Mouse (Mus musculus) left cerebral cortex, adult 18-20 months (tissue): Measurements from ENCODE around the gene Rab2b. TPM values are rescaled to one million over a fixed set of nuclear protein-coding genes. Genes with fewer than 3 reads are reported as not detected.

ENCODE experiments used
- DNase-seq, 2 experiments: peaks; one replicate each; pipeline ENCODE4 v3.0.0; 2021 to 2022; ENCODE audit warnings: low spot score in 2 of 2, mixed read lengths in 1 of 2
- total RNA-seq, 2 experiments: library from RNA; stranded (reverse); gene quantifications; 2 replicates each; pipeline ENCODE4 v1.2.3; 2021

Rab2b gene
- total RNA-seq, 2 experiments from 2014 or later: 34.0 to 36.3 TPM

DNA sequence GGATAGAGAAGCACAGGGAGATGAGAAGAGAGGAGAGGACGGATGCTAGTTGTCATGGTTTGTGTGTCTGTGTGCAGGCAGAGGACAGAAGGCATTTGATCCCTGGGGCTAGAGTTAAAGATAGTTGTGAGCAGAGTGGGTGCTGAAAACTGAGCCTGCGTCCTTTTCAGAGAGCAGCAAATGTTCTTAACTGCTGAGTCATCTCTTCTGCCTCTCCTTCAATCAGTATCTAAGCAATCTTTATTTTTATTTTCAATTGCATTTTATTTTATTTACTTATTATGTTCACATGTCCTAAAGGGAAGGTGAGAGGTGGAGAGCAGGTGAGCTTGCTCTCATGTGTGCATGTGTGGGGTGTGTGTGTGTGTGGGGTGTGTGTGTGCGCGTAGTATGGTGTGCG is 4.3 kb upstream of the Rab2b start:
- no peak for DNase-seq

- no peak for DNase-seq
Measured at GRCm38 (mm10) chr14:52279747-52280120, 389 bp upstream of the Rab2b start.

- no peak for DNase-seq
Measured at GRCm38 (mm10) chr14:52277210-52277609, 2.1 kb downstream of the Rab2b start.

GRCm38 (mm10) chr14:52272781-52273180 is 6.6 kb downstream of the Rab2b start:
- DNase-seq: no peak

GRCm38 (mm10) chr14:52257484-52258213 is 21.7 kb downstream of the Rab2b start, which contains the start of gene Chd8:
Chd8 (minus strand) TSS chr14:52257780.
- peak; percentile 95 to 98 for DNase-seq

GRCm38 (mm10) chr14:52256311-52257175 is 22.8 kb downstream of the Rab2b start:
- peak in 1 of 2 experiments; percentile 30 for DNase-seq

GRCm38 (mm10) chr14:52246129-52246528 is 33.2 kb downstream of the Rab2b start:
- no peak for DNase-seq

GRCm38 (mm10) chr14:52244690-52245042 is 34.7 kb downstream of the Rab2b start:
- no peak for DNase-seq

GRCm38 (mm10) chr14:52244041-52244689 is 35.2 kb downstream of the Rab2b start:
- peak; percentile 99 for DNase-seq

GRCm38 (mm10) chr14:52236216-52236615 is 43.1 kb downstream of the Rab2b start:
- no peak for DNase-seq

DNA sequence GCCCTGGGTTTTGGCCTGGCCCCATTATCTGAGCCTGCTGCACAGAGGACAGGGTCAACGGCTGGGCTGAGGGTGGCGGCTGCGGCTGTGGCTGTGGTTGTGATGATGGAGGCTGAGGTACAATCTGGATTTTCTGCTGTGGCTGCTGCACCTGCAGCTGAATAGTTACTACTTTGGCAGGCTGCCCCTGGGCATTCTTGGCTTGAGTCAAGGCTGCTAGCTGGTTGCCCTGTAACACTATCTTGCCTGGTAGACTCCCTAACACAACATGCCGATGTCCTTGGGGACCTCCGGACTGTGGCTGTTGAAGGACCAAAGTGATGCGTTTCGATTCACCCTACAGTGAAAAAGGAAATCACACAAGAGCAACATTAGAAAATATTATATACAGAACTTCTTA is 44.2 kb downstream of the Rab2b start:
- DNase-seq: no peak

- no peak for DNase-seq
Measured at GRCm38 (mm10) chr14:52232249-52232648, 47.1 kb downstream of the Rab2b start.

GRCm38 (mm10) chr14:52225972-52226371 is 53.4 kb downstream of the Rab2b start:
- no peak for DNase-seq

DNA sequence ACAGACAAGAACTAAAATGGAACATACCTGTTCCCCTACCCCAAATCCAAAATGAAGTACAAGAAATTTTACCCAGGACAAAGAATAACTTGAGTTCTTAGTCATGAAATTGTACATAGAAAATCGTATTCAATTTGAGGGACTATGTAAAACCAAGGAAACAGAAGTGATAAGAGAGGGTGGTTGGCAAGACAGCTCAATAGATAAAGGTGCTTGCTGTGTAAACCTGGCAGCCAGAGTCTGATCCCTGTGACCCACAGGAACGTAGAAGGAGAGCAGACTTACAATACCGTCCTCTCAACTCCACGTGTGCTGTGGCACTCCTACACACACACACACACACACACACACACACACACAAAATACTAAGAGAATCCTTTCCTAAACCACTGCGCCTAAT is 62.1 kb downstream of the Rab2b start:
- no peak for DNase-seq

Other genes starting within 250 kb of the Rab2b start
- gene Olfr221, start 237.1 kb downstream of the Rab2b start, total RNA-seq: not detected
- gene Hnrnpc, start 175.5 kb downstream of the Rab2b start, total RNA-seq: 100 to 1,000 TPM; 238 to 239 TPM
- gene Rpgrip1, start 168.8 kb downstream of the Rab2b start, total RNA-seq: 1 to 10 TPM; 1.7 to 1.8 TPM
- gene Supt16, start 82.1 kb downstream of the Rab2b start, total RNA-seq: 10 to 100 TPM; 55.8 to 58.4 TPM
- gene Chd8, start 21.8 kb downstream of the Rab2b start, total RNA-seq: 100 to 1,000 TPM; 108 to 120 TPM
- gene Tox4, start 399 bp downstream of the Rab2b start, total RNA-seq: 10 to 100 TPM; 65.6 to 65.8 TPM
- 10 to 100 TPM; 37.6 to 44.1 TPM for gene Mettl3, start 25.6 kb upstream of the Rab2b start, total RNA-seq
- gene Sall2, start 49.2 kb upstream of the Rab2b start, total RNA-seq: 10 to 100 TPM; 35.8 to 36.5 TPM
- gene Olfr1513, start 76.9 kb upstream of the Rab2b start, total RNA-seq: not detected
- gene Olfr1512, start 99.6 kb upstream of the Rab2b start, total RNA-seq: not detected
- not detected for gene Olfr1511, start 117.8 kb upstream of the Rab2b start, total RNA-seq
- not detected for gene Olfr1510, start 134.8 kb upstream of the Rab2b start, total RNA-seq
- gene Olfr1509, start 163.4 kb upstream of the Rab2b start, total RNA-seq: not detected
- not detected for gene Olfr1508, start 187.9 kb upstream of the Rab2b start, total RNA-seq
- gene Olfr1507, start 216.2 kb upstream of the Rab2b start, total RNA-seq: not detected